Mouse (Mus musculus) lung, postnatal 0 days (tissue): ENCODE data around the gene Pacrg. TPM values are rescaled to one million over a fixed set of nuclear protein-coding genes. Genes with fewer than 3 reads are reported as not detected.

Experiments
- ATAC-seq: fragments of 200-750 bp; cut with Nextera tagmentation; 2 replicates; pipeline ENCODE4 v1.8.0; 2017; ENCODE audit warnings: moderate library complexity
- DNase-seq: peaks from one replicate; pipeline ENCODE4 v3.0.0-alpha.2; 2016; ENCODE audit warnings: low spot score
- H3K27ac ChIP-seq: fragments of 300-500 bp; sonication (generic); 2 replicates; pipeline ENCODE4 v1.5.1; 2014; ENCODE audit warnings: antibody characterized with exemption, mild to moderate bottlenecking, low read length, mixed read lengths
- H3K27me3 ChIP-seq: fragments of 300-500 bp; sonication (generic); replicated peaks from 2 replicates; pipeline ENCODE4 v1.6.1; 2014; ENCODE audit warnings: low read length, mixed read lengths; ENCODE audit not compliant: insufficient read depth
- H3K36me3 ChIP-seq: fragments of 300-500 bp; sonication (generic); 2 replicates; pipeline ENCODE4 v1.6.1; 2014; ENCODE audit warnings: low read length, mixed read lengths; ENCODE audit not compliant: insufficient read depth
- H3K4me1 ChIP-seq: fragments of 300-500 bp; sonication (generic); 2 replicates; pipeline ENCODE4 v1.6.1; 2014; ENCODE audit warnings: antibody characterized with exemption, low read depth, low read length, mixed read lengths; ENCODE audit not compliant: insufficient read depth
- H3K4me2 ChIP-seq: fragments of 300-500 bp; sonication (generic); replicated peaks from 2 replicates; pipeline ENCODE4 v1.6.1; 2014; ENCODE audit warnings: low read depth, mild to moderate bottlenecking, low read length, moderate library complexity, mixed read lengths
- H3K4me3 ChIP-seq: fragments of 300-500 bp; sonication (generic); 2 replicates; pipeline ENCODE4 v1.5.1; 2014; ENCODE audit warnings: low read depth, low read length
- H3K9ac ChIP-seq: fragments of 300-500 bp; sonication (generic); replicated peaks from 2 replicates; pipeline ENCODE4 v1.6.1; 2014; ENCODE audit warnings: low read depth, mild to moderate bottlenecking
- H3K9me3 ChIP-seq: fragments of 300-500 bp; sonication (generic); 2 replicates; pipeline ENCODE4 v1.6.1; 2016; ENCODE audit warnings: low read length, mixed read lengths
- CTCF ChIP-seq: IDR thresholded peaks from 2 replicates; pipeline ENCODE4 v1.5.1; 2016; ENCODE audit warnings: antibody characterized with exemption, mild to moderate bottlenecking
- EP300 ChIP-seq: IDR thresholded peaks from 2 replicates; pipeline ENCODE4 v1.6.1; 2016; ENCODE audit warnings: antibody characterized with exemption, mild to moderate bottlenecking, control low read depth
- WGBS: fragments of 180-500 bp; shearing (Covaris S2); extraction: QIAGEN DNeasy Blood & Tissue Kit; methylation state at CpG from one replicate; pipeline ENCODE4 v1.1.7; 2014; 5-methylcytosine and 5-hydroxymethylcytosine counted together
- polyA plus RNA-seq: library from polyadenylated mRNA; unstranded; fragments of >200 nt; fragmentation: Nextera tagmentation; extraction: Ambion mirVana; gene quantifications from 2 replicates; pipeline ENCODE4 v1.2.1, GENCODE M21; 2015

Gene Pacrg
- polyA plus RNA-seq, 1 experiment from 2014 or later: 6.7 TPM

GRCm38 (mm10) chr17:10764343-10764742 is 75.8 kb downstream of the Pacrg start:
- H3K4me1 ChIP-seq: no peaks in the 10 kb centered on the region
- DNase-seq (no peak), ATAC-seq (no peak)
- no peaks in the 10 kb centered on the region for H3K27me3 ChIP-seq
- H3K4me2 ChIP-seq: no peak overlapping the region
- 98% methylated on average over 1 of the region's 1 CpGs for WGBS
- no peak overlapping the region for H3K4me3 ChIP-seq
- H3K9ac ChIP-seq: no peak overlapping the region
- no peak overlapping the region for H3K27ac ChIP-seq
- no peak for TF ChIP-seq CTCF
- no peak for TF ChIP-seq EP300
- no peaks in the 10 kb centered on the region for H3K36me3 ChIP-seq
- H3K9me3 ChIP-seq: no peaks in the 10 kb centered on the region

- Histone ChIP-seq H3K9me3 (no peaks in the 10 kb centered on the region), H3K27ac (no peak overlapping the region), H3K4me1 (no peaks in the 10 kb centered on the region), H3K9ac (no peak overlapping the region), H3K4me3 (no peak overlapping the region), H3K36me3 (no peaks in the 10 kb centered on the region), H3K27me3 (no peaks in the 10 kb centered on the region), H3K4me2 (no peak overlapping the region)
- TF ChIP-seq CTCF (no peak), EP300 (no peak)
- WGBS: 86% methylated on average over 5 of the region's 5 CpGs
- no peak for ATAC-seq
- no peak for DNase-seq
Observed at GRCm38 (mm10) chr17:10757455-10757854, 82.7 kb downstream of the Pacrg start.

GRCm38 (mm10) chr17:10744709-10745461 is 95.2 kb downstream of the Pacrg start:
- DNase-seq (peak; percentile 87), ATAC-seq (peak; percentile 77)
- Histone ChIP-seq H3K4me3 (no peak overlapping the region), H3K4me2 (no peak overlapping the region; the same call in 1 of the 2 replicates), H3K27me3 (no peaks in the 10 kb centered on the region), H3K9ac (no peak overlapping the region), H3K9me3 (no peaks in the 10 kb centered on the region), H3K36me3 (no peaks in the 10 kb centered on the region), H3K4me1 (peaks cover 2% of the 10 kb centered on the region; the same call in 1 of the 2 replicates), H3K27ac (no peak overlapping the region)
- TF ChIP-seq EP300 (0 out of 2 replicates have a peak, but pooled peaks have one; percentile 7), CTCF (peak; percentile 85)
- 35% methylated on average over 4 of the region's 4 CpGs for WGBS

GRCm38 (mm10) chr17:10740083-10740482 is 100.0 kb downstream of the Pacrg start:
- TF ChIP-seq EP300 (no peak), CTCF (no peak)
- no peak for DNase-seq
- no peak overlapping the region for H3K4me2 ChIP-seq
- peaks cover 2% of the 10 kb centered on the region; the same call in 1 of the 2 replicates for H3K4me1 ChIP-seq
- H3K27me3 ChIP-seq: no peaks in the 10 kb centered on the region
- H3K9ac ChIP-seq: no peak overlapping the region
- no peaks in the 10 kb centered on the region for H3K36me3 ChIP-seq
- peak; percentile 37; the same call in 1 of the 2 replicates for ATAC-seq
- 61% methylated on average over 2 of the region's 2 CpGs for WGBS
- no peak overlapping the region for H3K27ac ChIP-seq
- no peak overlapping the region for H3K4me3 ChIP-seq
- no peaks in the 10 kb centered on the region for H3K9me3 ChIP-seq

GRCm38 (mm10) chr17:10737966-10738365 is 102.1 kb downstream of the Pacrg start:
- TF ChIP-seq EP300: no peak
- TF ChIP-seq CTCF: no peak
- ATAC-seq (no peak), DNase-seq (no peak)
- Histone ChIP-seq H3K4me3 (no peak overlapping the region), H3K9ac (no peak overlapping the region), H3K4me1 (no peaks in the 10 kb centered on the region), H3K27me3 (no peaks in the 10 kb centered on the region), H3K36me3 (no peaks in the 10 kb centered on the region), H3K27ac (no peak overlapping the region), H3K9me3 (no peaks in the 10 kb centered on the region), H3K4me2 (no peak overlapping the region)

GRCm38 (mm10) chr17:10734733-10735132 is 105.4 kb downstream of the Pacrg start:
- TF ChIP-seq CTCF (no peak), EP300 (no peak)
- H3K4me1 ChIP-seq: no peaks in the 10 kb centered on the region; the same call in 1 of the 2 replicates
- no peak overlapping the region for H3K27ac ChIP-seq
- no peak overlapping the region for H3K9ac ChIP-seq
- H3K9me3 ChIP-seq: no peaks in the 10 kb centered on the region
- H3K4me3 ChIP-seq: no peak overlapping the region
- 80% methylated on average over 6 of the region's 6 CpGs for WGBS
- H3K36me3 ChIP-seq: no peaks in the 10 kb centered on the region
- no peak for DNase-seq
- no peak for ATAC-seq
- no peaks in the 10 kb centered on the region for H3K27me3 ChIP-seq
- H3K4me2 ChIP-seq: no peak overlapping the region
